Mouse (Mus musculus) MN1 (cell line): ENCODE results near the gene 9130023H24Rik.

Source experiments
- DNase-seq: peaks from one replicate; pipeline ENCODE4 v3.0.0-alpha.2; 2016; ENCODE audit warnings: low spot score

9130023H24Rik gene

GRCm38 (mm10) chr7:128237927-128238778 is at the start of gene 9130023H24Rik:
TSS of gene 9130023H24Rik (minus strand) at chr7:128238031.
- DNase-seq, result peak; percentile 100

GRCm38 (mm10) chr7:128285060-128285459 is 47.2 kb upstream of the 9130023H24Rik start:
- DNase-seq, result no peak

GRCm38 (mm10) chr7:128284047-128284446 is 46.2 kb upstream of the 9130023H24Rik start:
- DNase-seq, result no peak

GRCm38 (mm10) chr7:128282532-128283244 is 44.9 kb upstream of the 9130023H24Rik start:
- peak; percentile 81 for DNase-seq

- DNase-seq, result no peak
Measured at GRCm38 (mm10) chr7:128281765-128282164, 43.9 kb upstream of the 9130023H24Rik start.

GRCm38 (mm10) chr7:128279750-128280149 is 41.9 kb upstream of the 9130023H24Rik start:
- DNase-seq, result no peak

GRCm38 (mm10) chr7:128276051-128276450 is 38.2 kb upstream of the 9130023H24Rik start:
- DNase-seq, result no peak

- DNase-seq, result no peak
Measured at GRCm38 (mm10) chr7:128271496-128271895, 33.7 kb upstream of the 9130023H24Rik start.

GRCm38 (mm10) chr7:128270431-128270850 is 32.6 kb upstream of the 9130023H24Rik start:
- no peak for DNase-seq

GRCm38 (mm10) chr7:128267813-128268212 is 30.0 kb upstream of the 9130023H24Rik start:
- no peak for DNase-seq

GRCm38 (mm10) chr7:128267391-128267790 is 29.6 kb upstream of the 9130023H24Rik start:
- no peak for DNase-seq

GRCm38 (mm10) chr7:128266056-128266455 is 28.2 kb upstream of the 9130023H24Rik start:
- DNase-seq, result no peak

GRCm38 (mm10) chr7:128265411-128265810 is 27.6 kb upstream of the 9130023H24Rik start, which contains the start of gene Slc5a2:
TSS of gene Slc5a2 (plus strand) at chr7:128265657.
- DNase-seq, result no peak

- DNase-seq, result no peak
Measured at GRCm38 (mm10) chr7:128256783-128257334, 19.0 kb upstream of the 9130023H24Rik start.

- DNase-seq, result no peak
Measured at GRCm38 (mm10) chr7:128255757-128256156, 17.9 kb upstream of the 9130023H24Rik start.

- no peak for DNase-seq
Measured at GRCm38 (mm10) chr7:128254978-128255377, 17.1 kb upstream of the 9130023H24Rik start.

- no peak for DNase-seq
Measured at GRCm38 (mm10) chr7:128252609-128253008, 14.8 kb upstream of the 9130023H24Rik start.

GRCm38 (mm10) chr7:128251946-128252345 is 14.1 kb upstream of the 9130023H24Rik start:
- DNase-seq, result no peak

GRCm38 (mm10) chr7:128249998-128250397 is 12.2 kb upstream of the 9130023H24Rik start:
- DNase-seq, result no peak

GRCm38 (mm10) chr7:128248081-128249042 is 10.5 kb upstream of the 9130023H24Rik start:
- DNase-seq, result no peak

GRCm38 (mm10) chr7:128247443-128247842 is 9.6 kb upstream of the 9130023H24Rik start:
- DNase-seq, result peak; percentile 92
